Mouse (Mus musculus) splenic B cell, adult 2 months (primary cell): ENCODE data around the gene Pdxk.

Experiments used
- DNase-seq: peaks from one replicate; pipeline ENCODE4 v3.0.0-alpha.2; 2011; ENCODE audit warnings: low read depth, low spot score
- H3K27me3 ChIP-seq: 2 replicates; pipeline ENCODE4 v1.6.1; 2012; ENCODE audit warnings: mild to moderate bottlenecking, low read length, moderate library complexity, mixed read lengths; ENCODE audit not compliant: control insufficient read depth, poor library complexity, insufficient read depth, severe bottlenecking
- H3K36me3 ChIP-seq: 2 replicates; pipeline ENCODE4 v1.6.1; 2012; ENCODE audit warnings: mild to moderate bottlenecking, low read length, moderate library complexity, mixed read lengths; ENCODE audit not compliant: control insufficient read depth, poor library complexity, insufficient read depth, severe bottlenecking

Pdxk gene

GRCm38 (mm10) chr10:78390982-78391470 lies 73.7 kb downstream of the Pdxk start:
- Histone ChIP-seq H3K27me3 (no peaks in the 10 kb centered on the region), H3K36me3 (no peaks in the 10 kb centered on the region)
- DNase-seq: no peak

GRCm38 (mm10) chr10:78388216-78388980 lies 76.4 kb downstream of the Pdxk start:
- Histone ChIP-seq H3K36me3 (no peaks in the 10 kb centered on the region), H3K27me3 (no peaks in the 10 kb centered on the region)
- DNase-seq: no peak
